Mouse (Mus musculus): ENCODE measurements around the gene Atp9a.
A peak's percentile ranks its signal among the peaks of the same experiment; 100 is the strongest.

GRCm38 (mm10) chr2:168593004-168593403, 149.2 kb downstream of the Atp9a start:
- TF ChIP-seq CTCF (IDR thresholded peaks at IDR 0.05; ENCODE audit: low read depth) (peak; percentile 55), EP300 (optimal IDR thresholded peaks at IDR 0.05) (no peak)

All from stomach, postnatal 0 days (tissue).